Mouse (Mus musculus) kidney, adult 2 months (tissue): ENCODE measurements around the gene Cyth3.

Experiments used
- CTCF ChIP-seq: fragments of 200-500 bp; conservative IDR thresholded peaks from 2 replicates; pipeline ENCODE4 v1.5.1; 2011; ENCODE audit warnings: low read depth, mild to moderate bottlenecking, control low read depth, low read length, moderate library complexity, mixed read lengths; ENCODE audit not compliant: insufficient read depth, insufficient read length
- POLR2A ChIP-seq: fragments of 200-500 bp; IDR thresholded peaks from one replicate; pipeline ENCODE4 v1.6.1; 2011; ENCODE audit warnings: low read depth, low read length, control low read depth

DNA sequence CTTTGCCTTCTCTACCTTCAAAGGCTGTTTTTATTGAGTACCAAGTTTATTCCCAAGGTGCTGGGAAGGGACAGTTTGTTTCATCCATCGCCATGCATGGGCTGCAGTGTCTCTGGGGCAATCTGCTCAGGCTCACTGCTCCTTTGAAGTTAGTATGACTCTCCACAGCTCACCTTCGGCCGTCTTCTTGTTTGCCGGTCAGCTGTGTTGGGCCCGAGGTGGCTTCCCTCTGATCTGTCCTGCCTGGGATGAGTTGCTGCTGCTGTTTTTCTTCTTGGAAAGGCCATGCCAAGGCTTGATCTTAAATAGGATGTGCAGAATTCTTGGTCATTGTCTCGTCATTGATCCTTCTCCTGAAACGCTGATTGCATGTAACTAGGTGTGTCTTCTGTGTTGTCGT is 9.3 kb downstream of the Cyth3 start:
- TF ChIP-seq POLR2A (no peak), CTCF (no peak)
